Mouse (Mus musculus) heart, adult 8-10 months (tissue): ENCODE data around the gene Magi1. TPM values are rescaled to one million over a fixed set of nuclear protein-coding genes. Genes with fewer than 3 reads are reported as not detected.

ENCODE experiments used
- DNase-seq: peaks from one replicate; pipeline ENCODE4 v3.0.0; 2022; ENCODE audit warnings: low spot score
- total RNA-seq, 4 experiments: library from RNA; stranded (reverse); gene quantifications; 2 replicates each; pipeline ENCODE4 v1.2.4; 2022

The Magi1 gene
- total RNA-seq, 4 experiments from 2014 or later, result 11.3 to 16.5 (median 15.2) TPM

GRCm38 (mm10) chr6:94203642-94204145, 80.0 kb downstream of the Magi1 start:
- DNase-seq, result no peak

DNA sequence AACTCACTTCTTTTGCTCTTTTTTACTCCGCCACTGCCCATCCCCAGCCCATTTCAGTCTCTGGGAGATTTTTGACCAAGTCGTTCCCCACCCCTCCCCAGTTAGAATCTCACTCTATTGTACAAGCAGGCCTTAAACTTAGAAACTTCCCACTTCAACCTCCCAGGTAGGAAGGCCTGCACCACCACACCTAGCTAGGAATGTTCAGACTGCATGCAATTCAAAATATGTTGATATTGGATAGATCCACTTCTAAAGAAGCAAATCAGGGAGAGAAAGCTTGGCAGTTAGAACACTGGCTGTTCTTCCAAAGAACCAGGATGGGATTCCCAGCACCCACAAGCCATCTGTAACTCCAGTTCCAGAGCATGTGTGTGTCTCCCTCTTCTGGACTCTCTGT, 81.8 kb downstream of the Magi1 start:
- no peak for DNase-seq

- DNase-seq, result no peak
Measured at GRCm38 (mm10) chr6:94200910-94201309, 82.8 kb downstream of the Magi1 start.

DNA sequence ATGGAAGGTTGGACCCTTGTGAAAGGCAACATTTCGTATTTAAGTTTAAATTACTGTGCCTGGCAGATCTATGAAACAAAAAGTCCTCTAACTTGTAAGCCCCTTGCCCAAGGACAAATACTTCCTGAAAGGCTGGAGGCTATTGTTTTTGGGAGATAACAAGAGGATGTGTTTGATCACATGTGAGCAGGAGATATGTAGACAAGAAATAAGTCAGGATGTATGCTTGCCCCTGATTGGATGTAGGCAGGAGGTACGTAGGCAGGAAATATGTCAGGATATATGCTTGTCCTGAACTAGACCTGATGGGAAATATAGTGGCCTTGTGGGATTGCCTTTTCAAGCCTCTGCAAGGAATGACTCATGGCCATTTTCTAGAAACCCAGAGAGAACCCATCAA, 84.0 kb downstream of the Magi1 start:
- DNase-seq, result no peak

- DNase-seq, result no peak
Measured at GRCm38 (mm10) chr6:94197831-94198230, 85.9 kb downstream of the Magi1 start.

- DNase-seq, result no peak
Measured at GRCm38 (mm10) chr6:94195303-94195911, 88.3 kb downstream of the Magi1 start.

DNA sequence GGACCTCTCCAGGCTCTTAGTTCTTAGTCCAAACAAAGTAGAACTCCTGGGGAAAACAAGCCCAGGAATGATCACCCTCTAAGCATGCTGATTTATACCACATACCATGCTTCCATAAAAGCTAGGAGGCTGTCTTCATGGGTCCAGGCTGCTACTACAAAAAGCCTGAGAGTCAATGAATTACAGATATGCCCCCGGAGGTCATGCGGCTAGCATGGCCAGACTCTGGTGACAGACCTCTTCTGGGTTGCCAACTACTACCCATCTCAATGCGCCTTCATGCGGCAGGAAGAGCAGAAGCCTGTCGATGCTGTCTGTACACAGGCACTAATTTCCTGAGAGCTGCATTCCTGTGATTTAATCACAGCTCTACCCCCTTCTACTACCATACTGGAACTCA, 92.9 kb downstream of the Magi1 start:
- DNase-seq, result no peak

GRCm38 (mm10) chr6:94189379-94189778, 94.3 kb downstream of the Magi1 start:
- no peak for DNase-seq

GRCm38 (mm10) chr6:94186628-94187319, 96.9 kb downstream of the Magi1 start:
- DNase-seq, result peak; percentile 59

- DNase-seq, result no peak
Measured at GRCm38 (mm10) chr6:94184268-94184667, 99.4 kb downstream of the Magi1 start.

DNA sequence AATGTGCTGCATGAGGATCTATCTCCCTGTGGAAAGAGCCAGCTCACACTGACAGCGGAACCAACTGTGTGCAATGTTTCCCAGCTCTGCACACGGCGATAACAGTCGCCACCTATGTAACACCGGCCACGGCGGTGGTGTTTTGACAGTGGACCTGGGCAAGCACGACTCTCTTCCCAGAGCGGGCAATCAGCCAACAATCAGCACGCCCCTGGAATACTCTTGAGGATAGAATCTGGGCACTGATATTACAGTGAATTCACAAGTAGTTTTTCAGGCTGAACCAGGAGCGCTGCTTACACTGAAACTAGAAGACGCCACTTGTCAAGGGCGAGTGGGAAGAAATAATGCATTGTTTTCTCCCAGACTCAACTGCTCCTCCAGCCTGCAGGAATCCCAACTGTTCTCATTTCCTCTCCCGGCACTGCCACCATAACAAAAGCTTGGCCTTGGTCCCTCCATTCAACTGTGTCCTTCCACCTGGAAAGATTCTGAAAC, 100.3 kb downstream of the Magi1 start:
- peak; percentile 72 for DNase-seq

DNA sequence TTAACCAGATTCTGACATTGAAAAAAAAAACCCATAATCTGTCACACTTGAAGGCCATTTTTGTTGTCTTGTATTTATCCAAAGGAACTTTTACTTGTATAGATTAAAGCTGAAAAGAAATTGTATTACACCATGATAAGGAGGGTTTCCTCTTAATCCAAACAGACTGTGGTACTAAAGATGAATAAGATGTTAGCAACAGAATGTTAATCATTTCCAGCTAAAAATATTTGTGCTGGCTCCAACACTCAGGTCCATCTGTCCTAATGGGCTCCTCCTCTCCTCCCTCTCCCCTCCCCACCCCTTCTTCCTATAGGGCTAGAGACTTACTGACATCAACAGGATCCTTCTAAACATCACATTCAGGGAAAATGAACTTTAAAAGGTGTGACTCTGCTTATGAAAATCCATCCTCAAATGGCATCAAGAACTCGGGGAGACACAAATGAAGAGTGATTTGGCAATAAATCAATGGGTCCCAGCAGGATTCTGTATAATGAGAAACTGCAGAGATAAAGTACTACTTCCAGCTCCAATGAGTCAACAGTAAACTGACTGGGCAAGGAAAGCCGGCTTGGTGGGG, 102.0 kb downstream of the Magi1 start:
- no peak for DNase-seq

DNA sequence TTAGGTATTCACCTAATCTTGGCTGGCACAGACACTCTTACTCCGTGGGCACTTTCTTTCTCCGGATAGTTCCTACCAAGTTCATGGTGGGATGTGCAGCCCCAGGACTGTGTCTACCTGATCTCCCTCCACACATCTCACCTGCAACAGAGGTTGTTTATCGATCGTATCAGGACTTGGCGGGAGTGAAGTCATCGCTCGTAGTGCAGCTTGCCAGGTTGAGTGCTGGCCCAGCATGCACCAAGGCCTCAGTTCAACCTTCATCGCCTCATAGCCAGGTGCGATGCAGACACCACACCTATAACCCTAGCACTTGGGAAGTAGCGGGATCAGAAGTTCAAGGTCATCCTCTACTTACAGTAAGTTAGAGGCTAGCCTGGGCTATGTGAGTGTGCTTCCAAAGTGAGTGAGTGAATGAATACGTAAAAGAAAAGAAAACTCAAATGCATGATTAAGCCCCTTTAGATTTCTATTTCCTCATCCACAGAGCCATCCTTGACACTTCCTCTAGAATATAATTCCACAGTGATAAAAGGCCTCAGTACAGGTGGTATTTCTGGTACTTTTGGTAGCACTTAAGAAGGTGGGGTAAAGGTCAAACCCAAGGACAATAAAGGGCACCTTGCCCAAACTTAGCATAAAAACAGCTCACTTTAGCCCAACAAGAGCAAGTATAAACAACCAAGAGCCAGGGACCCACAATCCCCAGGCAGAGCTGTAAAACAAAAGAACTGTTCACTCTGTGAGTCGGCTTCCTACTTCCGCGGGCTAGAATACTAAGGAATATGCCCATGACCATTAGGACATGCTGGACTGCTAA, 103.2 kb downstream of the Magi1 start:
- no peak for DNase-seq

DNA sequence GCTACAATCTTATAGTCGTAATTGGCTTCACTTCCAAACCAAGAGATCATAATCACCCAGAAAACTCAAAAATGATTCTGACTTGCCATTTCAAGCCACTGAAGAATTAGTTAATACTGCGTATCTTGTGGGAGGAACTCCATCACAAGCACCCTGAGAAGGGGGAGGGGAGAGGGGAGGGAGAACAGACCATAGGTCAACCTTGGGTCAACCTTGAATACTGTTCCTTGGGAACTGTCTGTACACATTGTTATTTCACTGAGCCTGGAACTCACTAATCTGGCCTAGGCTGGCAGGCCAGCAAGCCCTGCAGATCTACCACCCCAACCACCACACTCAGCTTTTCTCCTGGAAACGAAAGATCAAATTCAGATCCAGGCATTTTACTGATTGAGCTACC, 106.2 kb downstream of the Magi1 start:
- DNase-seq, result no peak

GRCm38 (mm10) chr6:94176705-94177104, 107.0 kb downstream of the Magi1 start:
- no peak for DNase-seq

GRCm38 (mm10) chr6:94171250-94171649, 112.5 kb downstream of the Magi1 start:
- peak; percentile 52 for DNase-seq

GRCm38 (mm10) chr6:94169581-94170194, 114.0 kb downstream of the Magi1 start:
- DNase-seq, result no peak

- DNase-seq, result peak; percentile 32
Measured at GRCm38 (mm10) chr6:94165951-94166350, 117.8 kb downstream of the Magi1 start.

GRCm38 (mm10) chr6:94164753-94165536, 118.8 kb downstream of the Magi1 start:
- DNase-seq, result no peak

GRCm38 (mm10) chr6:94163325-94163995, 120.3 kb downstream of the Magi1 start:
- DNase-seq, result no peak
